ENCODE assay signal across 8 mouse cellular contexts in genomic region chr7:6283451-6284075, GRCm38 (mm10). TPM values are rescaled to one million over a fixed set of nuclear protein-coding genes. Genes with fewer than 3 reads are reported as not detected.
DNase-seq lines count a peak whose midpoint lies in the region; ATAC-seq and TF ChIP-seq lines count a peak whose summit lies in the region.

No protein-coding gene starts in this region.

- H3K9me3 ChIP-seq in hindbrain, embryonic 10.5 days, result peaks cover 6% of the 10 kb centered on the region; the same call in 1 of the 2 replicates
- H3K9me3 ChIP-seq in lung, postnatal 0 days (ENCODE audit: low read length), result no peaks in the 10 kb centered on the region

- H3K4me3 ChIP-seq in cerebellum, adult 2 months (replicated peaks; ENCODE audit: insufficient read depth, low read depth, low read length), result peak overlapping the region; percentile 95
- peak overlapping the region; percentile 61 for H3K4me3 ChIP-seq in hindbrain, embryonic 10.5 days
- peak overlapping the region; percentile 44 for H3K4me3 ChIP-seq in lung, postnatal 0 days (ENCODE audit: low read depth, low read length)

- 1% methylated on average over 23 of the region's 23 CpGs for WGBS in cerebellum, adult 2 months
- under 1% methylated on average over 23 of the region's 23 CpGs for WGBS in hindbrain, embryonic 10.5 days
- 2% methylated on average over 23 of the region's 23 CpGs for WGBS in lung, postnatal 0 days

- ATAC-seq in lung, postnatal 0 days, result peak; percentile 64

- TF ChIP-seq CTCF in cerebellum, adult 2 months (IDR thresholded peaks at IDR 0.05; ENCODE audit: borderline replicate concordance, insufficient read depth, low read depth, low read length), result peak; percentile 43; the same call in 1 of the 2 replicates
- peak; percentile 65 for TF ChIP-seq CTCF in lung, postnatal 0 days (IDR thresholded peaks at IDR 0.05)

- peak overlapping the region; percentile 65 for H3K4me2 ChIP-seq in lung, postnatal 0 days (replicated peaks; ENCODE audit: low read depth, low read length)

- TF ChIP-seq POLR2A in cerebellum, adult 2 months (IDR thresholded peaks at IDR 0.05; ENCODE audit: borderline replicate concordance, insufficient read depth, low read length), result peak; percentile 72; the same call in 1 of the 2 replicates

- peak overlapping the region; percentile 75 for H3K27ac ChIP-seq in cerebellum, adult 2 months (ENCODE audit: insufficient read depth, low read length)
- peak overlapping the region; percentile 91 for H3K27ac ChIP-seq in hindbrain, embryonic 10.5 days
- H3K27ac ChIP-seq in lung, postnatal 0 days (ENCODE audit: low read length), result peak overlapping the region; percentile 73

- H3K9ac ChIP-seq in lung, postnatal 0 days (replicated peaks; ENCODE audit: low read depth), result peak overlapping the region; percentile 6; the same call in 1 of the 2 replicates

- H3K4me1 ChIP-seq in cerebellum, adult 2 months (ENCODE audit: control insufficient read depth, insufficient read depth, low read length), result 0 out of 2 replicates have a peak, but pooled peaks cover 5% of the 10 kb centered on the region
- H3K4me1 ChIP-seq in hindbrain, embryonic 10.5 days (replicated peaks), result peaks cover 24% of the 10 kb centered on the region
- H3K4me1 ChIP-seq in lung, postnatal 0 days (ENCODE audit: insufficient read depth, low read depth, low read length), result no peaks in the 10 kb centered on the region

- H3K36me3 ChIP-seq in hindbrain, embryonic 10.5 days, result no peaks in the 10 kb centered on the region
- no peaks in the 10 kb centered on the region for H3K36me3 ChIP-seq in lung, postnatal 0 days (ENCODE audit: insufficient read depth, low read length)

- TF ChIP-seq EP300 in lung, postnatal 0 days (IDR thresholded peaks at IDR 0.05), result no peak

- H3K27me3 ChIP-seq in cerebellum, adult 2 months (ENCODE audit: control insufficient read depth, insufficient read depth, low read length), result no peaks in the 10 kb centered on the region
- no peaks in the 10 kb centered on the region for H3K27me3 ChIP-seq in hindbrain, embryonic 10.5 days (ENCODE audit: insufficient read depth, poor library complexity, severe bottlenecking)
- H3K27me3 ChIP-seq in lung, postnatal 0 days (replicated peaks; ENCODE audit: insufficient read depth, low read length), result no peaks in the 10 kb centered on the region

- peak; percentile 76 for DNase-seq in MEL-GATA-1-ER (ENCODE audit: extremely low read depth, low read depth)
- DNase-seq in cerebellum, adult 2 months, result peak; percentile 81 to 84
- peak; percentile 89 for DNase-seq in forelimb bud, embryonic 11.5 days (ENCODE audit: low read depth, low spot score)
- peak; percentile 86 for DNase-seq in hindbrain, embryonic 10.5 days (ENCODE audit: low spot score)
- DNase-seq in layer of hippocampus, adult 9-11 months, result peak; percentile 87
- peak; percentile 91 for DNase-seq in lung, postnatal 0 days (ENCODE audit: low spot score)
- DNase-seq in ovary, postnatal 14 days (ENCODE audit: low spot score), result peak; percentile 66
- peak; percentile 82 for DNase-seq in thymus, postnatal 14 days

RNA-seq across cellular contexts. Expression of gene Zfp667, which starts 2.8 kb away (rescaled TPM):
- polyA plus RNA-seq in cerebellum, adult 2 months (2012; rRNA removed), result 7.9 and 8.8 TPM in 2 replicates
- polyA plus RNA-seq in hindbrain, embryonic 10.5 days (2016; fragmentation: Nextera tagmentation; extraction: Ambion mirVana), result 8.5 and 9.6 TPM in 2 replicates
- 4.7 and 5.5 TPM in 2 replicates for polyA plus RNA-seq in lung, postnatal 0 days (2015; fragmentation: Nextera tagmentation; extraction: Ambion mirVana)

RNA-seq across cellular contexts. Expression of gene Epp13, which starts 31.1 kb away (rescaled TPM):
- not detected in 2 replicates for polyA plus RNA-seq in cerebellum, adult 2 months (2012; rRNA removed)
- polyA plus RNA-seq in hindbrain, embryonic 10.5 days (2016; fragmentation: Nextera tagmentation; extraction: Ambion mirVana), result 0.24 TPM in 1 of 2 replicates, not detected in the other
- polyA plus RNA-seq in lung, postnatal 0 days (2015; fragmentation: Nextera tagmentation; extraction: Ambion mirVana), result not detected in 2 replicates

RNA-seq across cellular contexts. Expression of gene Zfp583, which starts 47.5 kb away (rescaled TPM):
- polyA plus RNA-seq in cerebellum, adult 2 months (2012; rRNA removed), result 5.6 and 6.9 TPM in 2 replicates
- 6.8 and 7.2 TPM in 2 replicates for polyA plus RNA-seq in hindbrain, embryonic 10.5 days (2016; fragmentation: Nextera tagmentation; extraction: Ambion mirVana)
- 2.8 and 4.0 TPM in 2 replicates for polyA plus RNA-seq in lung, postnatal 0 days (2015; fragmentation: Nextera tagmentation; extraction: Ambion mirVana)

RNA-seq across cellular contexts. Expression of gene Gm3854, which starts 60.0 kb away (rescaled TPM):
- 3.0 and 3.2 TPM in 2 replicates for polyA plus RNA-seq in cerebellum, adult 2 months (2012; rRNA removed)
- polyA plus RNA-seq in hindbrain, embryonic 10.5 days (2016; fragmentation: Nextera tagmentation; extraction: Ambion mirVana), result 3.4 and 3.5 TPM in 2 replicates
- 0.18 and 0.21 TPM in 2 replicates for polyA plus RNA-seq in lung, postnatal 0 days (2015; fragmentation: Nextera tagmentation; extraction: Ambion mirVana)

Comparison
In these comparisons a context has a peak if more than half of its experiments do, and no peak if none do; other contexts are left out.
1. Peak in every context shown above with its lines: DNase-seq, ATAC-seq, H3K4me3 ChIP-seq and H3K27ac ChIP-seq.
2. H3K4me3 ChIP-seq: peak in every context shown above with its lines; median percentile 95 in cerebellum, adult 2 months; 61 in hindbrain, embryonic 10.5 days; 44 in lung, postnatal 0 days.